Comparison of ENCODE assay signal across 8 mouse cellular contexts in the genomic region with DNA sequence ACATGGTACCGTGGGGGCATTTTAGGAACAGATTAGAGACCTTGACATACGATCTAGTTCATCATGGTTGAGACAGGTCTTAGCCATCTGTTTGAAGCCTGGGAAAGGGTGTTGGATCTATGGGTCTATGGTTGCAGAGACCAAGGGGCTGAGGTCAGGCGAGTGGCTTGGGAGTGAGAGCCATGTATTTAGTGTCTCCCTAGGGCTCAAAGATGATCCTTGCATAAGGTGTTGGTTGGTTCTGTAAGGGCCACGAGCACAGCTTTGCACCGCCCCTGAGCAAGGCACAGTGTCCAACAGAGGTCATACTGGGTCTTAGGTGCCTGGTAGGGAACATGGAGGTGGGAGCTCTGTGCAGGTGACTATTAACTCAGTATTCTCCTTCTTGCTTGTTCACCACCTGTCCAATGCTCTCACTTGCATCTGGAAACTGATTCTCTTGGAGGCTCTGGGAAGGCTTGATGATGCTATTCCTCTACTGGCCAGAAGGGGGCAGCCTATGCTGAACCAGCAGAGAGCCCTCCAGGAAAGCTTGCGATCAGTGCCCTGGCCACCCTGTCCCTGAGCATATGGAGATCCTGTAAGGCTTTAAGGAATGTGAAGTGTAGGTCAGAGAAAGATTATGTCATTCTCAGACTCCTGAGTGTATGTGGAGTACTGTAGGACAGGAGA. TPM values are rescaled to one million over a fixed set of nuclear protein-coding genes. Genes with fewer than 3 reads are reported as not detected.
DNase-seq lines count a peak whose midpoint lies in the region; ATAC-seq lines count a peak whose summit lies in the region.

No protein-coding gene starts in this region.

- no peaks in the 10 kb centered on the region for H3K36me3 ChIP-seq in embryonic facial prominence, embryonic 11.5 days (replicated peaks; ENCODE audit: control insufficient read depth, insufficient read depth, low read depth, low read length)
- H3K36me3 ChIP-seq in limb, embryonic 12.5 days: no peaks in the 10 kb centered on the region
- H3K36me3 ChIP-seq in midbrain, embryonic 16.5 days (ENCODE audit: control insufficient read depth, insufficient read depth, low read length): no peaks in the 10 kb centered on the region

- H3K9me3 ChIP-seq in embryonic facial prominence, embryonic 11.5 days (replicated peaks; ENCODE audit: control insufficient read depth, low read length): no peaks in the 10 kb centered on the region
- H3K9me3 ChIP-seq in limb, embryonic 12.5 days: no peaks in the 10 kb centered on the region
- H3K9me3 ChIP-seq in midbrain, embryonic 16.5 days (replicated peaks; ENCODE audit: control insufficient read depth, low read length, poor library complexity, severe bottlenecking): no peaks in the 10 kb centered on the region

- 51% methylated on average over 6 of the region's 6 CpGs for WGBS in embryonic facial prominence, embryonic 11.5 days
- WGBS in limb, embryonic 12.5 days: 45% methylated on average over 6 of the region's 6 CpGs
- 54% methylated on average over 6 of the region's 6 CpGs for WGBS in midbrain, embryonic 16.5 days

- H3K27ac ChIP-seq in embryonic facial prominence, embryonic 11.5 days (replicated peaks; ENCODE audit: low read depth, low read length): peak overlapping the region; percentile 13; the same call in 1 of the 2 replicates
- H3K27ac ChIP-seq in limb, embryonic 12.5 days: peak overlapping the region; percentile 80
- H3K27ac ChIP-seq in midbrain, embryonic 16.5 days (ENCODE audit: low read length): peak overlapping the region; percentile 2; the same call in 1 of the 2 replicates

- H3K9ac ChIP-seq in embryonic facial prominence, embryonic 11.5 days (replicated peaks; ENCODE audit: low read length): no peak overlapping the region; the same call in 1 of the 2 replicates
- H3K9ac ChIP-seq in limb, embryonic 12.5 days (replicated peaks): 0 out of 2 replicates have a peak overlapping the region, but pooled peaks have one; percentile 69
- peak overlapping the region; percentile 76 for H3K9ac ChIP-seq in midbrain, embryonic 16.5 days (ENCODE audit: low read depth, low read length)

- peak overlapping the region; percentile 77; the same call in 1 of the 2 replicates for H3K4me2 ChIP-seq in embryonic facial prominence, embryonic 11.5 days (ENCODE audit: low read depth, low read length)
- peak overlapping the region; percentile 77 for H3K4me2 ChIP-seq in limb, embryonic 12.5 days
- peak overlapping the region; percentile 90 for H3K4me2 ChIP-seq in midbrain, embryonic 16.5 days (ENCODE audit: low read length)

- no peaks in the 10 kb centered on the region for H3K27me3 ChIP-seq in embryonic facial prominence, embryonic 11.5 days (ENCODE audit: control insufficient read depth, insufficient read depth, low read length)
- peaks cover 23% of the 10 kb centered on the region for H3K27me3 ChIP-seq in limb, embryonic 12.5 days
- H3K27me3 ChIP-seq in midbrain, embryonic 16.5 days (ENCODE audit: control insufficient read depth, insufficient read depth, low read depth, low read length): no peaks in the 10 kb centered on the region

- H3K4me3 ChIP-seq in embryonic facial prominence, embryonic 11.5 days (ENCODE audit: low read depth, low read length): no peak overlapping the region
- H3K4me3 ChIP-seq in limb, embryonic 12.5 days (replicated peaks): no peak overlapping the region
- no peak overlapping the region; the same call in 1 of the 2 replicates for H3K4me3 ChIP-seq in midbrain, embryonic 16.5 days (ENCODE audit: low read depth, low read length)

- DNase-seq in CD8-positive naive resting alpha-beta T cell, adult 2 months (ENCODE audit: low read depth in 2 of 2, low spot score in 2 of 2): peak; percentile 6 to 11
- DNase-seq in adrenal gland, postnatal 25 days: peak; percentile 53
- peak; percentile 80 for DNase-seq in embryonic facial prominence, embryonic 11.5 days (ENCODE audit: low spot score)
- peak; percentile 55 to 79 for DNase-seq in heart, adult 9 months (ENCODE audit: low spot score in 2 of 2)
- peak; percentile 39 to 56 for DNase-seq in kidney, adult 8-10 months
- DNase-seq in testis, postnatal 10 days (ENCODE audit: low spot score): peak; percentile 77

- ATAC-seq in embryonic facial prominence, embryonic 11.5 days (replicated peaks; ENCODE audit: insufficient number of reproducible peaks, low FRiP score, low TSS enrichment, low read depth): peak; percentile 20; the same call in 1 of the 2 replicates
- ATAC-seq in limb, embryonic 12.5 days (ENCODE audit: insufficient number of reproducible peaks, insufficient read depth, low FRiP score, low TSS enrichment, low read depth): no peak; the same call in 1 of the 2 replicates
- peak; percentile 44; the same call in 1 of the 2 replicates for ATAC-seq in midbrain, embryonic 16.5 days

- H3K4me1 ChIP-seq in embryonic facial prominence, embryonic 11.5 days (ENCODE audit: control insufficient read depth, insufficient read depth, low read length): no peaks in the 10 kb centered on the region; the same call in none of the 2 replicates
- peaks cover 32% of the 10 kb centered on the region for H3K4me1 ChIP-seq in limb, embryonic 12.5 days (replicated peaks)
- H3K4me1 ChIP-seq in midbrain, embryonic 16.5 days (ENCODE audit: control insufficient read depth, insufficient read depth, low read length): peaks cover 17% of the 10 kb centered on the region

RNA-seq across cellular contexts. Expression of gene Eln, which starts 1.0 kb away (rescaled TPM):
- 26.9 and 30.1 TPM in 2 replicates for total RNA-seq in adrenal gland, postnatal 25 days (2021)
- 4.4 and 4.6 TPM in 2 replicates for polyA plus RNA-seq in embryonic facial prominence, embryonic 11.5 days (2014; fragmentation: Nextera tagmentation; extraction: Ambion mirVana)
- polyA plus RNA-seq in limb, embryonic 12.5 days (2016; fragmentation: Nextera tagmentation; extraction: Ambion mirVana): 12.4 and 12.9 TPM in 2 replicates
- 10.0 and 12.1 TPM in 2 replicates for polyA plus RNA-seq in midbrain, embryonic 16.5 days (2015; fragmentation: Nextera tagmentation; extraction: Ambion mirVana)

RNA-seq across cellular contexts. Expression of gene Limk1, which starts 59.7 kb away (rescaled TPM):
- total RNA-seq in adrenal gland, postnatal 25 days (2021): 21.7 and 23.6 TPM in 2 replicates
- polyA plus RNA-seq in embryonic facial prominence, embryonic 11.5 days (2014; fragmentation: Nextera tagmentation; extraction: Ambion mirVana): 4.6 and 6.5 TPM in 2 replicates
- 10.0 and 10.6 TPM in 2 replicates for polyA plus RNA-seq in limb, embryonic 12.5 days (2016; fragmentation: Nextera tagmentation; extraction: Ambion mirVana)
- 17.8 and 20.1 TPM in 2 replicates for polyA plus RNA-seq in midbrain, embryonic 16.5 days (2015; fragmentation: Nextera tagmentation; extraction: Ambion mirVana)

Comparison
In these comparisons a context has a peak if more than half of its experiments do, and no peak if none do; other contexts are left out.
1. DNase-seq: peak in every context shown above with its lines; median percentile 80 in embryonic facial prominence, embryonic 11.5 days; 77 in testis, postnatal 10 days; 67 in heart, adult 9 months; 53 in adrenal gland, postnatal 25 days; 48 in kidney, adult 8-10 months; 8 in CD8-positive naive resting alpha-beta T cell, adult 2 months.
2. H3K27ac ChIP-seq: peak in every context shown above with its lines; median percentile 80 in limb, embryonic 12.5 days; 13 in embryonic facial prominence, embryonic 11.5 days; 2 in midbrain, embryonic 16.5 days.